Mouse (Mus musculus): ENCODE results near the gene Phf12.

Phf12 gene

DNA sequence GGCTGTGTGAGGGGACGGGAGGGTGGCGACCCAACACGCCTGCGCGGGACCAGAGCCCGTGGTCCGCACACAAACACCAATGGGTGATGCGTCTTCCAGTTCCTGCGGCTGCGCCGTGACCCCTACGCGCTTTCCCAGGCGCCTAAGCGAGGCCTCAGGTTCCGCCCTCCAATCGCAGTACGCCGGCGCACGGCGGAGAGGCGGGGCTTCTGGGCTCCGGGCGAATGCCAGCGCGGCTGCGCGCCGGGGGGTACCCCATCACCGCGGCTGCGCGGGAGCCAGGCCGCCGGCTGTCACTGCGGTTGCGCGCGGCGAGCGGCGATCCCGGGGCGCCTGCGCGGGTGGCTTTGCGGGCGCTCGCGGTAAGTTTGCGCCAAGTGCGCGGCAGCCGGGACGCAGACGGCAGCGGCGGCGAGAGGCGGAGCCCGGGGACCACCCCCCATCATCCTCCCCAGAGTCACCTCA, at the start of gene Phf12:
Gene Phf12, plus strand, starts transcription at position 314 of the 465 bp plus-strand sequence.
- peak; percentile 99 to 100 for DNase-seq (ENCODE audit: low spot score in 2 of 2)

DNA sequence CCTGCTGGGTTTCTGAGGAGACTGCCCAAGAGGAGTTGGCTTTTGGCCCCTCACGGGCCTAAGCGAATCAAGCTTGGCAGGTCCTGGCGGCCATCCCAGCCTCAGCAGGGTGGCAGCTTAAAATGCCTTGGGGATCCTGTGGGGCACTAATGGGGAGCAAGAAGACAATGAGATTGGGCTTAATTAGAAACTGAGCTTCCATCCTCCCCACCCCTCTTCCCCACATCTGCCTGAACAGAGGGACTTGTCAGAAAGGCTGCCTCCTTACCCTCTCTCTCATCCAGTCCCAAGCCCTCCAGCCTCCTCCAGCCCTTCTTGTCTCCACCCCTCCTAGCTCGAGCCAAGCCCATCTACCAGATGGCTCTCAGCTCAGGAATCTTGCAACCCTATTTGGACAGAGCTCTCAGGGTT, 48.4 kb upstream of the Phf12 start:
- DNase-seq (ENCODE audit: low spot score in 2 of 2): no peak

DNA sequence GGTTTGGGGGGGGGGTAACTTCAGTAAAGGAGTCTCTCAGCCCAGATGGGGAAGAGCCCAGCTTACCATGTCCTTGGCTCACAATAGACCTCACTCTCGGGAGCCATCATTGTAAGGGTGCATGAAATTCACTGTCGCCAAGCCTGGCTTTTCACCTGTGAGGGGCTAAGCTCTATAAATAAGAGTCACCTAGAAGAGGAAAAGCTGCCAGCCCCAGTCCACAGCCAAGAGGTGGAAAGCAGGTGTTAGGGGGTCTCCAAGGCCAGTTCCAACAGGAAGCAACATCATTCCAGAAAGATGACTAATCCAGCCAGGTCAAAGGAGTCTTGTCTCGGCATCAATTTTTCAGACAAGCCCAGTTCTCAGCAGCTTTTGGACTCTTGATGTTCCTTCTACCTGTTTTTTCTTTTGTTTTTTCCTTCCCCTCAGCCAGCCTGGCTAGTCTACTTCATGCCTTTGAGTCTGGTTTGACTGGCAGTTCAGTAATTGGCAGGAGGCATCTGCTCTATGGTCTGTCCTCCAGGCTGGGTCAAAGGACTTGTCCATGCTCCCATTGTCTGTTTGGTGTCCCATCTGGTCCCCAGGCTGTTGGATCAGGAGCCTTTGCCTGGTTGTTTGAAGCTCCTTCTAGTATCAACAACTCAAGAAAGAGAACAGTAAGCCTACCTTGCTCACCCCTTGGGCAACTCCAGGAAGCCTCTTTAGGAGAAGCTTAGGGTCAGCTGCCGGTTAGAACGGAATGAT, 47.8 kb upstream of the Phf12 start:
- DNase-seq (ENCODE audit: low spot score in 2 of 2): no peak

DNA sequence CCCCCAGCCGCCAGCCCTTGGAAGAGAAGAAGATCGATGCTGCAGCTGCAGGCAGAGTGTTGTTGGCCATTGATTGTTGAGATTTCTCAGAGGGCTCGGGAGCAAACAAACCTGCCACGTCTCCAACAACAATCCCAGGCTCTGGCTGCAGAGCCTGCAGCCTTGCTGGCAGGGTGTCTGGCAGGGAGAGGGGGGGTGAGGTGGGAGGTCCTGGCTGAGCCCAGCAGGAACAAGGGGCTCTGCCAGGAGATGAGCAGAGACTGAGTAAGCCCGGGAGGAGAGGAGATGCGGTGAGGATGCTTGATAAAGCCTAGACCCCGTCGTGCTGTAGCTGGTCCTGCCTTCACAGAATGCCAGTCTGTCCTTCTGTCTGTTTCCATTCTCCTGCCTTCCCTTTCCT, 45.7 kb upstream of the Phf12 start:
- no peak for DNase-seq (ENCODE audit: low spot score in 2 of 2)

DNA sequence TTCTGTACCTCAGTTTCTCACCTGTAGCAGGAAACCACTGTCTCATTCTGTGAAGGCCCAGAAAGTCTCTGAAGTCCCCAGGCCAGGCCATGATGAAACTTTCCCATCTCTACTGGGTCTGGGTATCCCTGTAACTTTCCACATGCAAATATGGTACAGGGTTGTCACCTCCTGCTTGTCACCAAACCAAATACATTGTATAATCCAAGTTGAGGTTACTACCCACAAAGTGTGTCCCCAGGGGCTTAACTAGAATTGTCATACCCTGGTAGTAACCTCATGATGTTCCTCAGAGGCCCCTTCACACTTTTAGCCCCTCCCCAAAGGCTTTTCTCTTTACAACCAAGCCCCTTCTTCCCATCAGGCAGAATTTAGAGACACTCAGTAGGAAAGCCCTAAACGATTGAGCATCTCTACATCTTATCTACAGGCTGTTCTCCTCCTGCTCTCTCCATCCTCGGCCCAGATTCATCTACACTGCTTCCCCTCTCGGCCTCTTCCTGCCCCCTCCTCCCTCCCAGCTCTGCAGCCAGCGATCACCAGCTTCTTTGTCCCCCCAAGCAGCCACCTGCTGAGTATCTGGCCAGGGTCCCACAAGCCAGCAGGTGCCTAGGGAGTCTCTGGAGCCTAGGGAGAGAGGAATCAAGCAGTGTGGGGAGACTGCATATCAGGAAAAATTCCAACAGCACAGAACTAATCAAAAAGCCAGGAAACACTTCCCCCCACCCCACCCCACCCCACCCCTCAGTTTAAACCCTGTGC, 44.7 kb upstream of the Phf12 start:
- no peak for DNase-seq (ENCODE audit: low spot score in 2 of 2)

DNA sequence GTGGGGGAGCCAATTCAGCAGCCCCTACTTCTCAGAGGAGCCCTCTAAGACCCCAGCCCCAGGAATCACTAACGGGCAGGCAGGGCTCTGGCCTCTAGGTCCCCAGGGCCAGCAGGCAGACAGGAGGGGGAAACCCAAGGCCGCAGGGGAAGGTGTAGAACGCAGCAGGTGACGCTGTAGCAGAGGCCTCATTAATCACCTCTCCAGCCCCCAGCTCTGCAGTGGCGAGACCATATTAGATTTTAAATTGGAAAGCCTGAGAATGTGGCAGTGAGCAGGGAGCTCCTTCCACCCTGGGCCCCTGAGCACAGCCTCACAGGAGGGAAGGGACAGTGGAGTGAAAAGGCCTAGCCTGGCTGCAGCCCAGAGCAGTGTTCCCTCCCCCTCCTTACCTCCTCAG, 40.3 kb upstream of the Phf12 start:
- no peak for DNase-seq (ENCODE audit: low spot score in 2 of 2)

DNA sequence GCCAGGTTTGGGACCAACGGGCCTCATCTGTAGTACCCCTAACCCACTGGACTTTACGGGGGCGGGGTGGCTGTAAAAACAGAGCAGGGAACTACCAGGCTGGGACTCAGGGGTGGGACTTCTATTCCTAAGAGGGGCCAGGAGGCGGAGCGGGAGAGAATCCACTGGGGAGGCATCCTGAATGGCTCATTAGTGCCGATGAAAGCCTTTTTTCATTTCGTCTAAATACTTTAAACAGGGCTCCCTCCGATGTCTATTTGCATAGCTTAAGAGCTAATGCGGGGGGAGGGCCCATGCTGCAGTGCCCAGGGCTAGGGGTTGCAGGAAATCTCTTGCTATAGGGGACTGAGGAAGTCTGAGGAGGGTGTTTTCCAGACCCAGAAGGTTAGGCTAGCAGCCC, 34.7 kb upstream of the Phf12 start:
- DNase-seq (ENCODE audit: low spot score in 2 of 2): no peak

DNA sequence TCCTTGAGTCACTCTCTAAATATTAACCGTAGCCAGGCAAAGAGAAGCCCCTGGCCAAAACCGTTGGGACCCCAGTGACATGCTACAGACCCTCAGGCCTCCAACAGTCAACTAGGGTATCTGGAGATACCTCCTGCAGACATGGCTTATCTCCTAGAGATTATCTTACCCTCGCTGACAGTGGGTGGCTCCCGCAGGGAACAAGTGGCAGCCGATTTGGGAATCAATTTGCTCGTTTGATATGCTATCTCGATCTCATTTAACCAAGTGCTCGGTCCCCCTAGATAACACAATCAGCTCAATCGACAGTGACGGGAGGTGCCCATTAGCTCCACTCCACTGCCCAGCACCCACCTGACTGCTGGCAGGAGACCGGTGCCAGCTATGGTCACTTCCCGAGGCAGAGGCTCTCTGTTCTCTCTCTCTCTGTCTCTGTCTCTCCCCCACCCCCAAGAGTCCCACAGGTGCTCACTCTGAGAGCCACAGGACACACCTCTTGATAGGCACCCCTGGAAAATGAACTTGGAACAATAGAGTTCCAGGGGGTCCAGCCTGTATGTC, 32.3 kb upstream of the Phf12 start:
- no peak for DNase-seq (ENCODE audit: low spot score in 2 of 2)

DNA sequence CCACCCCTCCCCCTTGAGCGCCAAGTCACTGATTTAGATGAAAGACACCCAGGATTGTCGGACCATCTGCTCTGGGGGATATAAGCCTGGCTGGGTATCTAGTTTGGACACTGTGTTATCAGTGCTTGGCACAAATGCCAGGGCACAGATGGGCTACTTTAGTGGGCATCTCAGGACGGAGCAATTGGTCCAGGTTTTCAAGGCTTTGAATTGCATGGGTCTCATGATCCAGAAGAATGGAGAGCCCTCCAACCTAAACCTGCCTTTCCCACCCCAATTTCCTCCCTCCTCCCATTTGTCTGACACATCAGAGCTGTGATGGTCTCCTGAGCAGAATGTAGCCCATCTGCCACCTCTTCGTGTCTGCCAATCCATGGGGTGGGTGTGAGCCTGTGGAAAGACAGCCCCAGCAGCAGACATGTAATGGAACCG, 31.7 kb upstream of the Phf12 start:
- no peak for DNase-seq (ENCODE audit: low spot score in 2 of 2)

DNA sequence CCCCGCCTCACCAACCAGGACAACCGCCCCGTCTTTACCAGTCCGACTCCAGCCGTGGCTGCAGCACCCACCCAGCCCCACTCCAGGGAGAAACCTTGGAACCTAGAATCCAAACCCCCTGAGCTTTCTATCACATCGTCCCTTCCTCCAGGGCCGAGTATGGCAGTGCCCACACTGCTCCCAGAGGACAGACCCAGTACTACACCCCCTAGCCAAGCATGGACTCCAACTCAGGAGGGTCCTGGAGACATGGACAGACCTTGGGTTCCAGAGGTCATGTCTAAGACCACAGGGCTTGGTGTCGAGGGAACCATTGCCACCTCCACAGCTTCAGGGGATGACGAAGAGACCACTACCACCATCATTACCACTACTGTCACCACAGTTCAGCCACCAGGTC, 28.9 kb upstream of the Phf12 start:
- no peak for DNase-seq (ENCODE audit: low spot score in 2 of 2)

DNA sequence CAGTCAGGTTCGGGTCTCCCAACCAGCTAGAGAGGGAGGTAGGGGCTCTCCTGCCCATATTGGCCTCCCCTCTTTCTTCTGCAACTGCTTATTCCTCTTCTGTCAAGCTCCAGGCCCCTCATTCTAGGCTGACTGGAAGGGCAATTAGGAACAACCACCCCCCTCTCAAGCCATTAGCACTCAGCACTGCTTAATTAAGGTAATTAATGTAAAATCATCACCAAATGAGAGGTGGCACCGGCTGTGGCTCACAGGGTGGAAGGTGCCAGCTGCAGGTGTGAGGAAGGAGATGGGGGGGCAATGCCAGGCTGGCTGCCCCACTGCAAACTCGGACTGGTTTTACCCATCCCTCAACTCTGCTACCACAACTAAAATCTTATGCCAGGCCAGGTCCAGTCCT, 26.1 kb upstream of the Phf12 start:
- no peak for DNase-seq (ENCODE audit: low spot score in 2 of 2)

DNA sequence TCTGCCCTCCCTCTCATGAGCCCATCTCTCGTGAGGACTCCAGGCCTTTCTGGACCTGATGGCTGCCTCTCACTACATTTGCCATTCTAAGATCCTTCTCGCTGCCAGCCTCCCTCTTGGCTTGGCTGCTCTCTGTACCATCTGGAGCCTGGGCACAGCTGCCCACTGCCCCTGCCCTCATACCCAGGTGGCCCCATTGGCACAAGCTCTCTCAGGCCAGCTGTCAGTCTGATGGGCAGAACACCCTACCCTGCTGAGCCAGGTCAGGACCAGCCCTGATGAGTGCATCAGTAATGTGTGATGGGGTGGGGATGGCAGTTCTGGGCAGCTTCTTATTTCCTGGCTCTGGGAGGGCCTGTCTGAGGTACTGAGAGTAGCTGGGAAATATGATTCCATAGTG, 24.3 kb upstream of the Phf12 start:
- no peak for DNase-seq (ENCODE audit: low spot score in 2 of 2)

DNA sequence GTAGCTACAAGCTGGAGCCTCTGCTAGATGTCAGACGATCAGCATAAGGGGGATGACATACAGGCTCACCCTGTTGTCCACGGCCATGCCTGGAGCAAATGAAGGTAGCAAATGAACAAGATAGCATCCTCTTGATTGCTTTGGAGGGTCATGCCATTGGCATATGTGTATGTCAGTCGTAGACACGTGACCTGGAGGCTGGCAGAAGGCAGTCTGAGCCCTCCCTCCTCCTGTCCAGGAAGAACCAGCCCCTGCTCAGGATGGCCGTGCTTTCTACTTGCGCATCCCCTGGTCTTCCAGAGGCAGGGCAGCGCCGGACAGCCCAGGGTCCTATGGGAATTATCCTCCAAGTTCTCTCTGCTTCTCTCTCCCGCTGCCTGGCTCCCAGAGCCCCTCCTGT, 23.6 kb upstream of the Phf12 start:
- DNase-seq (ENCODE audit: low spot score in 2 of 2): no peak

DNA sequence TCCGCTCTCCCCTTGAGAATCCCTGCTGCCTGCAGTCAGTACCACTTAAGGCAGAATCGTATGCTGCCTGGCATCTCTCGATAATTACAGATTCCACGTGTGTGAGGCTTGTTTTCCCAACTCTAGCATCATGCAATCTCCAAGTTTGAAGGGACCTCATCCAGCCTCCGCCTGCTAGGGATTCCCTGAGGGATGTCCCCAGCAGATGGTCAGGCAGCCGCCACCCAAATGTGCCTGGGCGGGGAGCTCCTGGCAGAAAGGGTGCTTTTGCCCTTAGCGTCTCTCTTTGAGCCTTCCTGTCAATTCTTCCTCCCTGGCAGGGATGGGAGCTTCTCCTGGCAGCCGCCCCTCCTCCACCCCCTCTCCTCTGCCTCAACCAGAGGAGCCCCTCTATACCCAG, 22.4 kb upstream of the Phf12 start:
- peak; percentile 66 to 70 for DNase-seq (ENCODE audit: low spot score in 2 of 2)

DNA sequence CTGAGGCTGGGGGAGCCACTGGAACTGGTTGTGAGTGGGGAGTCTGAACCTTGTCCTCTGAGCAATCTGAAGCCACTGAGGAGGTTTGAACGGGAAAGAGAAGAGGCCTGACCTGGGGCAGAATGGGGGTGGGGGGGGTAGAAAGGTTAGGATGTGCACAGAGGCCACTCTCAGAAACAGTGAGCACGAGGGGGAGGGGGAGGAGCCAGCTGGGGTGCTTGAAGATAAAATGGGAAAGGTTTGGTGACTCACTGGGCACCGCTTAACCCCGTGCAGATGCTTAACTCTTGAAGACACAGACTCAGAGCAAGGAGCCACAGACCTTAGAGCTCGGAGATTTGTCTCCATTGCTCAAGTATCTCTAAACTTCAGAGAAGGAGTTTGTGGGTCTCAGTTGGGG, 21.7 kb upstream of the Phf12 start:
- no peak for DNase-seq (ENCODE audit: low spot score in 2 of 2)

DNA sequence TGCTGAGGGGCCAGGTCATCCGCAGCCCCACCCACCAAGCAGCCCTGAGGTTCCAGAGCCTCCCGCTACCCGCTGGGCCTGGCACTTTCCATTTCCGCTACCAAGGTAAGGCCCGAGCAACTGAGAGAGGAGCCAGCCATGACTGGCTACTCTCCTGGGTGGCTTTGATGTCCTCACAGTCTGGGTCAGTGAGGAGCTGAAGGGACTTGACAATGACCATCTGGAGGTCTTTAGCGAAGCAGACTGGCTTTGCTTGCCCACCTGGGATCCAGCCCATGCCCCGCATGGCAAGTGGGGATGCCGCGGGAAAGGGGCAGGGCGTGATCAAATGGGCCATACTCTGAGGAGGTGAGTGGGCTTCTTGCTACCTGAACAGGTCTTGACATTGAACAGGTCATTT, 19.6 kb upstream of the Phf12 start:
- DNase-seq (ENCODE audit: low spot score in 2 of 2): no peak

DNA sequence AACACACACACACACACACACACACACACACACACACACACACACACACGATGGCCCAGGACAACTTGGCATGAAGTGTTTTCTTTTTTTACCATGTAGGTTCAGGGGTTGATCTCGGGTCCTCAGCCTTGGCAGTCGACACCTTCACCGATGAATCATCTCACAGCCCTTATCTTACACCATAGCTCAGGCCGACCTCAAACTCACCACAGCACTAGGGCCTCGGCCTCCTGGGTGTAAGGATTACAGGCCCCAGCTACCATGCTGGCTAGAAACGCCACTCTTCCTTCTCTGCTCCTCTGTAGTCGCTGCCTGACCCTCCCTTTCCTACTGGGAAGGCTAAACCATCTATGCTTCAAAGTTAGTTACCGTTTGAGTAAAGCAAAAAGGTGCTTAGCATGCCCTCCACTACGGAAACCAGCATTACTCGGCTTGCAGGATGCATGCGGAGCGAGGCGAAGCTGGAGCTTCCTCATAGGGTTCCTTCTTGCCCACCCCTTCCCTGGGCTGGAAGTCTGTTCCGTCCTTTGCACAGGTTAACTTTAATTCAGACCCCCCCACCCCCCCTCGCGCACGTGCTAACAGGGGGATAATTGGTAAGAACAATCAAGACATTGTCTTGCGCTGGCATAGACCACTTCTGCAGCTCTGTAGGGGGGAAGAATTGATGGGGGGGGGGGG, 18.0 kb upstream of the Phf12 start:
- no peak for DNase-seq (ENCODE audit: low spot score in 2 of 2)

DNA sequence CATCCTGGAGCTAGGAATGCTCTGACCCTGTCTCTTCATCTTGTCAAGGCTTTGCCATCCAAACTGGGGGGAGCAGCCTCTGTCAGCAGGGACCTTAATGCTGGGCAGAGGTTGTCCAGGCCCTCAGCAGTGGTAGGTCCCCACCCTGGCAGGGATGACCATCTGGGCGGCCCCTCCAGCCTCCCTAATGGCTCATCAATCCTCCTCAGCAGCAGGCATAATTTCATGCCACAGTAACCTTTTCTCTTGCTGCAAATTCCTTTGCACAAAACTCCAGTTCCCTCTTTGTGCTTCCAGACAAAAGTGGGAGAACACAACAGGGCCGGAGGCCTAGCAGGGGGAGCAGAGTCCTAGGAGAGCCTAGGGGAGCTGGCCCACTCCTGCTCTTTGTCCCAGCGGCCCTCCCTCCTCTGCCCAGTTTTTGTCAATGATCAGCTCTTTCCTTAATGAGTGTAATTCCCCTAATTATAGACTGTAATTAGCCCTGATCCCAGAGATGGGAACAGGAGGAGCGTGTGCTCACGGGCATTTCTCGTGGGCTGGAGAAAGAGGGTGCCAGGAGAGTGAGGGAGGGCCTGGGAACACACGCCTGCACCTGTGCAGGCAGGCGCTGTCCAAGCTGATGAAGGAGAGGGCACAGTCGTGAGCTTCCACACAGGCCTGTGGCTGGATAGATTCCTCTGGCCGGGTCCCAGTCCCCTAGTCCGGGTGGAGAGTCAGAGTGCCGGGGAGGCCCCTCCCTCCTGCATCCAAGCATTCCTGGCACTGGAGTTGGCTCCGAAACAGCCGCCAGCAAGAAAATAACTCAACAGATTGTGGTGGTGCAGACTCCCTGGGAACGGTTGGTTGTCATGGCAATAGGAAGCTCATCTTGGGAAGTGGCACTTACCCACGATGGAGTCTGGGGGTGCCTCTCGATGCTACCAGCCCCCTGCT, 17.2 kb upstream of the Phf12 start:
- DNase-seq (ENCODE audit: low spot score in 2 of 2): peak; percentile 73 to 85

DNA sequence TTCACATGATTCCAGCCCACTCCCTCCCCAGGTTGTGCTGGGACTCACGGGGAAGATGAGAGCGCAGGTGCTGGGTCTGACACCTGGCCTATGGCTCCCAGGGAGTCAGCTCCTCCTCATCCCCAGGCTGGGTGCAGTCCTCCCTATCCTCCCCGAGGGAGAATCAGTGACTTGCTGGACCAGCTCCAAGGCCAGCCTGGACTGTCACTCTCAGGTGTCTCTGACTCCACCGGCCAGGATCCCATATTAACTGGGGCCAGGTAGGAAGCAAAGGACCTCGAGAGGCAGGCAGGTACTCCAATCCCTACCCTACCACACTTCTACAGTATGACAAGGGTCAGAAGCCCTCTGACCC, 16.5 kb upstream of the Phf12 start:
- no peak for DNase-seq (ENCODE audit: low spot score in 2 of 2)

DNA sequence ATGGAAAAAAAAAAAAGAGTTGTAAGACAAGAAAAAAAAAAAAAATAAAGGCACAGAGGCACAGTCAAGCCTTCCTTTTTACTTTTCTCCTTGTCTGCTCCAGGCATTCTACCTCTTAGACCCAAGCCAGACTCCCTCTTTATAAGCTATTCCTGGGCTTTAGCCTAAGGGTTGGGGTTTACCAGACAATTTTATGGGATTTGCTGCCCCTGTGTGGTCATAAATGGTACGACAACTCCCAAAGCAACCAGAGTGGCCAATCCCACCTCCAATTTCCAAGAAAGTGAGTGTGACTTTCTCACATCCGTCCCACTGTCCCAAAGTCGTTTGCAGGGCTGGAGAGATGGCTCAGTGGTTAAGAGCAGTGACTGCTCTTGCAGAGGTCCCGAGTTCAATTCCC, 15.4 kb upstream of the Phf12 start:
- DNase-seq (ENCODE audit: low spot score in 2 of 2): peak; percentile 58 to 79

DNA sequence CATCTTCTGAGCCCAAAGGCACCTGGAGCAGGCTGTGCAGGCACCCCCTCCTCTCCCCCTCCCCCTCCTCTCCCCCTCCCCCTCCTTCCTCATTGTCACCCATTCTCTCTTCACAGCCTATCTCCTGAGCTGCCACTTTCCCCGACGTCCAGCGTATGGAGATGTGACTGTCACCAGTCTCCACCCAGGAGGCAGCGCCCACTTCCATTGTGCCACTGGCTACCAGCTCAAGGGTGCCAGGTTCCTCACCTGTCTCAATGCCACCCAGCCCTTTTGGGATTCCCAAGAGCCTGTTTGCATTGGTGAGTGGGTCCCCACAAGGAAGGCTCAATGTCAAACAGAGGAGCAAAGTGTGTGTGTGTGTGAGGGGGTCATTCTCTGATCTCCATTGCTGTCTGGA, 13.8 kb upstream of the Phf12 start:
- DNase-seq (ENCODE audit: low spot score in 2 of 2): no peak

Measured in frontal cortex, postnatal 14 days (tissue).